Mouse (Mus musculus) myocyte (in vitro differentiated cells): ENCODE measurements around the gene Ssc4d. TPM values are rescaled to one million over a fixed set of nuclear protein-coding genes. Genes with fewer than 3 reads are reported as not detected.

Experiments used
- H3K27me3 ChIP-seq: one replicate; pipeline ENCODE4 v1.6.1; 2011; ENCODE audit not compliant: control insufficient read depth, insufficient read depth, insufficient read length
- H3K36me3 ChIP-seq: one replicate; pipeline ENCODE4 v1.6.1; 2011; ENCODE audit not compliant: control insufficient read depth, insufficient read depth
- H3K4me2 ChIP-seq: one replicate; pipeline ENCODE4 v1.6.1; 2011; ENCODE audit warnings: low read depth, control low read depth
- H3K4me3 ChIP-seq: one replicate; pipeline ENCODE4 v1.5.1; 2011; ENCODE audit warnings: mild to moderate bottlenecking, control low read depth, moderate library complexity
- H3K79me2 ChIP-seq: one replicate; pipeline ENCODE4 v1.6.1; 2011; ENCODE audit not compliant: control insufficient read depth, insufficient read depth
- H3ac ChIP-seq: one replicate; pipeline ENCODE4 v1.6.1; 2011; ENCODE audit not compliant: control insufficient read depth, insufficient read length
- MYOD1 ChIP-seq, 3 experiments: IDR thresholded peaks; one replicate each; pipeline ENCODE4 v1.6.1; 2011; ENCODE audit warnings: control low read depth in 2 of 3, low read depth in 2 of 3, mild to moderate bottlenecking in 2 of 3, moderate library complexity in 1 of 3; ENCODE audit not compliant: insufficient read length in 2 of 3, control insufficient read depth in 1 of 3
- MYOG ChIP-seq, 3 experiments: IDR thresholded peaks; one replicate each; pipeline ENCODE4 v1.6.1; 2011; ENCODE audit warnings: control low read depth in 2 of 3, low read depth in 2 of 3, mild to moderate bottlenecking in 2 of 3; ENCODE audit not compliant: insufficient read length in 2 of 3, control insufficient read depth in 1 of 3, insufficient read depth in 1 of 3
- POLR2AphosphoS2 ChIP-seq: IDR thresholded peaks from one replicate; pipeline ENCODE4 v1.6.1; 2011; ENCODE audit warnings: low read depth, control low read depth; ENCODE audit not compliant: insufficient read length
- REST ChIP-seq: IDR thresholded peaks from one replicate; pipeline ENCODE4 v1.6.1; 2011; ENCODE audit warnings: mild to moderate bottlenecking, control low read depth, moderate library complexity; ENCODE audit not compliant: insufficient read depth, insufficient read length
- TCF3 ChIP-seq: IDR thresholded peaks from one replicate; pipeline ENCODE4 v1.6.1; 2011; ENCODE audit warnings: low read depth, control low read depth; ENCODE audit not compliant: insufficient read length
- polyA plus RNA-seq: library from polyadenylated mRNA; unstranded; fragments of >200 nt; fragmentation: generic; extraction: Trizol; gene quantifications from one replicate; pipeline ENCODE4 v1.2.1, GENCODE M21; 2012; ENCODE audit warnings: missing spikeins

Gene Ssc4d
- polyA plus RNA-seq, 1 experiment, result 2.4 TPM

DNA sequence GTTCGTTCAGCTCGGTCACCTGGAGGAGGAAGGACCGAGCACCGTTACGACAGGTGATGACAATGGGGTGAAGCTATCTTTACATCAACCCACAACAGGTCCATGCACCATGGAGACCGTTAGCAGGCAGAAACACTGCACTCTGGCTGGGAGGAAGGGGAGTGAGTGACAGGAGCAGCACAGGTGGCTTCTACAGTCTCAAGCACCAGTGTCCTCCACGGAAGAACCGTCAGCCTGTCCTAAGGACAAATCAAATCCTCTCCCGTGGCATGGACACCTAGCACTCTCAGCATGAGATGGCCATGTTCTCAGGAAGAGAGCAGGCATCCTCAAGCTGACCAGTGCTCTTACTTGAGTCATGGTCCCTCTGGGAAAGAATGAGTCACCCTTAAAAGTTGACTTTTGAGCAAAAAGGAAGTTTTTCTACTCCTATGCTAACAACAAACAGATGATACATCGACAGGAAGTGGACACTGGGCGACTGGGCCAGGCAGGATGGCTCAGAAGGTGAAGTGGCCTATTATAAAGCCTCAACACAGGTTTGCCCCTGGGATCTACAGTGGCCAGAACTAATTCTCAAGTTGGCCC is 62.6 kb downstream of the Ssc4d start:
- Histone ChIP-seq H3K79me2 (peaks cover 95% of the 10 kb centered on the region), H3K27me3 (no peaks in the 10 kb centered on the region), H3ac (no peak overlapping the region), H3K4me2 (peak overlapping the region; percentile 24), H3K4me3 (no peak overlapping the region), H3K36me3 (peaks cover 32% of the 10 kb centered on the region)
- TF ChIP-seq MYOD1 (IDR thresholded peaks at IDR 0.05; ENCODE audit: control insufficient read depth in 1 of 3, insufficient read length in 2 of 3, low read depth in 2 of 3), result peak in 2 of 3 experiments; percentile 20 to 41
- no peak for TF ChIP-seq MYOG (IDR thresholded peaks at IDR 0.05; ENCODE audit: control insufficient read depth in 1 of 3, insufficient read depth in 1 of 3, insufficient read length in 2 of 3, low read depth in 2 of 3)

DNA sequence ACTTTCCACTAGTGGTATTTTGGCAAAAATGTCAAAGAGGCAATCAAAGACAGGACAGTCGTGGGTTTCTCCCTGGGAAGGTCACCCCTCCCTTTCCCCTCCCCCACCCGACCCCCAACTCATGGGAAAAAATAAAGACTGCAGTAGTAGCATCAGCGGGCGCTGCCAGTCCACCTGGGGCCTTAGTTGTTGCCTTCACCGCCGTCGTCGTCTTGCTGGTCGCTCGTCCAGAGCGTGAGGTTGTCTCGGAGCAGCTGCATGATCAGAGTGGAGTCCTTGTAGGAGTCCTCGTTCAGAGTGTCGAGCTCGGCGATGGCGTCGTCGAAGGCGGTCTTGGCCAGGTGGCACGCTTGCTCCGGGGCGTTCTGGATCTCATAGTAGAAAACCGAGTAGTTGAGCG is 63.5 kb downstream of the Ssc4d start:
- Histone ChIP-seq H3K4me3 (no peak overlapping the region), H3ac (no peak overlapping the region), H3K27me3 (no peaks in the 10 kb centered on the region), H3K4me2 (no peak overlapping the region), H3K36me3 (peaks cover 38% of the 10 kb centered on the region), H3K79me2 (peaks cover 90% of the 10 kb centered on the region)
- TF ChIP-seq REST (no peak), TCF3 (no peak), POLR2AphosphoS2 (peak; percentile 35)

Other genes starting within 250 kb of the Ssc4d start
- 32.7 TPM for gene Tmem120a, start 230.1 kb downstream of the Ssc4d start, polyA plus RNA-seq
- 0.07 TPM for gene Styxl1, start 196.1 kb downstream of the Ssc4d start, polyA plus RNA-seq
- 725 TPM for gene Mdh2, start 196.1 kb downstream of the Ssc4d start, polyA plus RNA-seq
- gene Srrm3, start 167.6 kb downstream of the Ssc4d start, polyA plus RNA-seq, result not detected
- 622 TPM for gene Hspb1, start 86.6 kb downstream of the Ssc4d start, polyA plus RNA-seq
- 244 TPM for gene Ywhag, start 39.9 kb downstream of the Ssc4d start, polyA plus RNA-seq
- gene Zp3, start 5.6 kb upstream of the Ssc4d start, polyA plus RNA-seq, result 0.11 TPM
- 18.3 TPM for gene Dtx2, start 20.3 kb upstream of the Ssc4d start, polyA plus RNA-seq
- gene Upk3b, start 64.0 kb upstream of the Ssc4d start, polyA plus RNA-seq, result not detected
- gene Upk3bl, start 80.0 kb upstream of the Ssc4d start, polyA plus RNA-seq, result not detected
- gene Rasa4, start 109.4 kb upstream of the Ssc4d start, polyA plus RNA-seq, result 26.9 TPM
- gene Polr2j, start 142.1 kb upstream of the Ssc4d start, polyA plus RNA-seq, result 139 TPM
- gene Lrwd1, start 161.5 kb upstream of the Ssc4d start, polyA plus RNA-seq, result 31.7 TPM
- gene Alkbh4, start 161.6 kb upstream of the Ssc4d start, polyA plus RNA-seq, result 6.7 TPM
- gene Orai2, start 196.2 kb upstream of the Ssc4d start, polyA plus RNA-seq, result 18.2 TPM
- 58.4 TPM for gene Prkrip1, start 224.4 kb upstream of the Ssc4d start, polyA plus RNA-seq